Mouse (Mus musculus) frontal cortex, postnatal 25 days (tissue): ENCODE results near the gene Emg1.
A peak's percentile ranks its signal among the peaks of the same experiment; 100 is the strongest.

Source experiments
- DNase-seq, 2 experiments: peaks; one replicate each; pipeline ENCODE4 v3.0.0; 2022; ENCODE audit warnings: low spot score in 2 of 2

Emg1 gene

DNA sequence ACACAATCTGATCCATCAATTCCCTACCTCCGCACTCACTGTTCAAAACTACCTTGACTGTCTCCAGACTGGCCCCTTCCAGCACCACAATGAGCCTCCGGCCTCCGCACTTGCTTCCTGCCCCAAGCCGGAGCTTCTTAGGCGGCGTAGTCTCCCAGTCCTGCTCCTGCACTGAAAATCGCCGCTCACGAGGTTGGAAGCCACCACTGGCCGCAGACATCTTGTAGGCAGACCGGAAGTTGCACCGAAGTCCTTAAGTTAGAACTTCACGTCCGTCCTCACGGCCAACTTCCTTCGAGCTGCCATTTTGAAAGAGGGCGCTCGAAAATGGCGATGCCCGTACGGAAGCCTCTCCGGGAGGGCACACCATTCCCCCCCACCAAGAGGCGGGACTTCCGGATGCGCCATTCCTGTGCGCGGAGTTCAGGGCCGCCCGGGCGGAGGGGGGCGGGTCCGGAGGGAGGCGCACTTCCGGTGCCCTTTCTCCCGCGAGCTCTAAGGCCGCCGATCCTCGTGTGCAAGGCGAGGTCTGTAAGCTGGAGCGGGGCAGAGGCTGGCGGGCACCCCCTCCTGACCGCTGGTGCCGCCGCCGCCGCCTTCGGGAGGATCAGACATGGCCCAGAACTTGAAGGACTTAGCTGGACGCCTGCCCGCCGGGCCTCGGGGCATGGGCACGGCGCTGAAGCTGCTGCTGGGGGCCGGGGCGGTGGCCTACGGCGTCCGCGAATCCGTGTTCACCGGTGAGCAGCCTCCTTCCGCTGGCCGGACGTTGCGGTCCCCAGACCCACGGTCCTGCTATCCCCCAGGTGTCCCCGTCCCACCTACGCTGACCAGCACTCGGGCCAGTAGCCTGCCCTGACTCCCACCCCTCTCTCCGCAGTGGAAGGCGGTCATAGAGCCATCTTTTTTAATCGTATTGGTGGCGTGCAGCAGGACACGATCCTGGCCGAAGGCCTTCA is at the start of gene Emg1, which contains the start of gene Phb2:
Gene Emg1 (minus strand): TSS at position 355 of the 959 bp plus-strand sequence.
Gene Phb2 (plus strand): TSS at position 513 of the 959 bp plus-strand sequence.
- peak; percentile 91 to 94 for DNase-seq

DNA sequence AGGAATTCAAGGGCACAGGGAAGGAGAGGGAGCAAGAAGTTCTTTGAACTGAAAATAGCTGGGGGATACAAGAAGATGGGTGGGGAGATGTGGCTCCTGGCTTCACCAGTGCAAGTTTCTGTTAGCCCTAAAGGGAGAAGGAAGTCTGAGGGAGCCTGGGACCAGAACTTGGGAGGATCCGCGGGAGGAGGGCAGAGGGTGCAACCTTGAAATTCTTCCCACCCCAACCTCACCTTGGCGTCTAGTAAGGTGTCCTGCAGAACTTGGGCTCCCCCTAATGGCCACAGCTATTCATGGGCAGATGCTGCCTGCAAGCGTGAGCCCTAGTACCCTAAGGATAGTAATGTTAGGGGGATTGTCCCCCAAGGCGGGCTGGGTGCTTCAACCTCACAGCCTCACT is 47.3 kb upstream of the Emg1 start:
- DNase-seq = peak; percentile 71 to 81

- no peak for DNase-seq
Measured at GRCm38 (mm10) chr6:124758849-124759232, 46.9 kb upstream of the Emg1 start.

DNA sequence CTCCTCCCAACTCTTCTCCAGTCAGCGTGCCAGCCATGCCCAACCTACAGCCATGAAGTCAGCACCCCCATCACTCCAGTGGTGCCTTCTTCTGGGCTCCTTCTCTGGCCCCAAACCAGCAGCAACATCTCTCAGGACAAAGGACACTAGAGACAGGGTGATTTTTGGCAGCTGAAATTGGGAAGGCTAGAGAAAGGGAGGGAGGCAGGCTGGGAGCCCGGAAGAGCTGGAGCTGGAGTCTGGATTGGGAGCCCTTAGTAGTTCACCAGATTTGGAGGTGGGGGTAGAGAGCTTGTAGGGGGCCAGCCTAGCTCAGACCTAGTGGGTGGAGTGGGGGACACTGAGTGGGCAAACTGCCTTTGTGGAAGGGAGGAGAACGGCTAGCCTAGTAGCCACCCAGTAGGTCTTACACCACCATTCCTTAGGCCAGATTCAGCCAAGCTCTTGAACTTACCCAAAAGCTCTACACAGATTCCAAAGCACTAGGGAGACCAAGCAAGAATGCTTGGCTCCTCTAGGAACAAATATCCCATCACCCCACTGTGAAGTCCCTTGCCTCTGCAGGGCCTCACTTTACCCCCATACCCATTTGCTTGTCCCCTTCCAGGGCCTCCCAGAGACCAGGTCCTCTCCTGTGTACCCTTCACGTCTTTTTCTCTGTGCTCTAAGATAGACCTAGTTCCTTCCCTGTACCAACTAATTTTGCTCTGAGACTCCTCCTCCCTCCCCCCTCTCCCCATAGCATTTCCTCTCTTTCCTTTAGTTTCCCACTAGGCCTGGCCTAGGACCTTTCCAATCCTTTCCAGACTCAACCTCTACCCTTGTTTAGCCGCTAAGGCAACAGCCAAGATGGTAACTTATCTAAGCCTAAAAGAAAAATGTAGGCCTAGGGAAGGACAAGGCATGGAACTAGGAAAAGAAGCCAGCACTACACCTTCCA is 46.2 kb upstream of the Emg1 start:
- no peak for DNase-seq

GRCm38 (mm10) chr6:124757351-124757880 is 45.4 kb upstream of the Emg1 start:
- no peak for DNase-seq

DNA sequence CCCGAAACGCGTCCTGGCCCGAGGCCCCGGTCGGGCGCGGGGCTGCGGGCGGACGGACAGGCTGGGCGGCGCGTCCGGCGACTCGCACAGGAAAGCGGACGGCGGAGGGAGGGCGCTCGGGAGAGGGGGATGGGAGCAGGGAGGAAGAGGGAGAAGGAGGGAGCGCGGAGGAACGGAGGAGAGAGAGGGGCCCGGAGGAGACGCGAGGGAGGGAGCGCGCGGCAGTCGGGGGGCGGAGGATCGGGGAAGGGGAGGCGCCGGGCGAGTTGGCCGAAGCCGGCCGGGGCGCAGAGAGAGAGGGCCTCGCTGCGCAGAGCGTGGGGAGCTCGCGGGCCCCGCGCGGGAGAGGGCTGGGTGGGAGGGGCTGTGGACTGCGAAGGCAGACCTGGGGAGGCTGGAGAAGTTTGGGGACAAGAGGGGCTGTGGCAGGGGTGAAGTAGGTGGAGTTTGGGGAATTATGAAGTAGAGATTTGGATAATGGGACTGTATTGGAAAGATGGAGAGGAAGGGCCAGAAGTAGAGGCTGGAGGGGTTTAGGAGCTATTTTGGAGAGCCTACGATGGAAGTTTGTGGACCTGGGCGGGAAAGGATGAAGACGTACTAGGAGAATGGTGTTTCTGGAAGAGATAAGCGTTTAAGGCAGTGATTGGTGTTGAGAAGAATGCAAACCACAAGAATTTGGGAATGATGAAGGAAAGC is 44.8 kb upstream of the Emg1 start:
- peak in 1 of 2 experiments; percentile 61 for DNase-seq

GRCm38 (mm10) chr6:124755831-124756595 is 44.0 kb upstream of the Emg1 start, which contains the start of the genes Gm45234 and Atn1:
Gm45234 (minus strand) TSS chr6:124756021.
Atn1 (minus strand) TSS chr6:124756524.
- DNase-seq = no peak

DNA sequence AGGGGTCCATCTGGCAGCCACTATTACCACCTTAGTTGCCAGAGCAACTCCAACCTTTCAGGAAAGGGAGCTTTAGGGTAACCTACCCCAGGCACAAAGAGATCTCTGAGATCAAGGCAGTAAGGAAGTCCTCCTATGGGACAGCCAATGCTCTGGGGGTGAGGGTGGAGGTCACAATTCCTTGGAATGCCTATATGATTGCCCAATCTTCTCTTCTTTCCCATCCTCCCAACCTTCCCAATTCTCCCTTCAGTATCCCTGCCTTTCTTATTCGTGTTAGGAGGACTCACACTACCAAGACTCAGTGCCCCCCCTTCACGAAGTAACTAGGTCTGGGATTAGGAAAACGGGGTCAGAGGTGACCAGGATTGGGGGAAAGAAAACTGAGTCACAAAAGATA is 43.3 kb upstream of the Emg1 start:
- DNase-seq = no peak

- DNase-seq = no peak
Measured at GRCm38 (mm10) chr6:124753861-124754260, 41.9 kb upstream of the Emg1 start.

- DNase-seq = no peak
Measured at GRCm38 (mm10) chr6:124750405-124750804, 38.4 kb upstream of the Emg1 start.

DNA sequence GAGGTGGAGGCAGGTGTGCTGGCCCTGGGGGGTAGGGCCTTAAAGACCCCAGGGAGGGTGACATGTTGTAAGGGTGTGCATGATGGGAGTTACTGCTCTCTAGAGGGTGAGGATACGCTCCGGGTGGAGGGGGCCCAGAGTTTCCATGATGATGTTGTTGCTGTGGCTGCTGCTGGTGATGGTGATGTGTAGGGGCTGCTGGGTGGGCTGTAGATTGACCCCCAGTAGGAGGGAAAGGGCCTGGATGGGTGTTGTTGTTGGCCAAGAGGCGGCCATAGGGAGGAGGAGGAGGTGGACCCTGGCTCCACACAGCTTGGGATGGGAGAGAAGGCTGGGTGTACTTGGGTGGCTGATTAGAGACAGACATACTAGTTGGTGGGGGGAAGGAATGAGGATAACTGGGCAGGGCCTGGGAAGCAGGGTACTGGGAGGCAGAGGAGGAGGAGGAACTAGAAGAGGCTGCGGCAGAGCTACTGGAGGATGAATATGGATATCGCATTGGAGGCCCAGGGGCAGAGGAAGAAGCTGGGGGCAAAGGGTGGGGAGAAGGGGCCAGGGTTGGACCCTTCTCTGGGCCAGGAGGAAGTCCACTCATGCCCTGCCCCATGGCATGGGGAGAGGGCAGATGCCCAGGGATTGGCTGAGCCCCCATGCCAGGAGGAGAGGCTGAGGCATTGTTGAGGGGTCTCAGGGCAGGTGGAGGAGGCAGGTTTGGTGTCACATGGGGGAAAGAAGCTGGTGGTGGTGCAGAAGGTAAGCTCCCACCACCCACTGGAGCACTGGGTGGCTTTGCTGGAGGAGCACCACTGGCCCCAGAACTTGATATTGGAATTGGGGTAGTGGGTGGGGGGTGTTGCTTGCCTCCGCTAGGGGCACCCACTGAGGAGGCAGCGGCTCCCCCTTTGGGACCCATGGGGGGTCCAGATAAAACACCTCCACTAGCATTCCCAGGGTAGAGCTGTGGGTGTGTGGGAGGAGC is 35.0 kb upstream of the Emg1 start:
- no peak for DNase-seq

DNA sequence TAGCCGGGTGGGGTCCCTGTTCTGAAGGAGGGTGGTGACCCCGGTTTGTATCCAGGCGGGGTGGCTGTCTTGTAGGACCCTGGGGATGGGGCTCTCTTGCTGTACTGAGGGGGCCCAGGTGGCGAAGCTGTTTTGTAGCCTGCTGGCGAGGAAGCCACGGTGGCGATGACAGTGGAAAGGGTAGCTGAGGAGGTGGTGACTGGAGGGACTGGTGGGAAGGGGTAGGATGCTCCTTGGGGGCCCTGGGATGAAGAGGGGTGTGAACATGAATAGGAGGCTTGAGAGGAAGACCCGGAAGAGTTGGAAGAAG is 34.3 kb upstream of the Emg1 start:
- no peak for DNase-seq

- DNase-seq = peak; percentile 82 to 89
Measured at GRCm38 (mm10) chr6:124745490-124746295, 33.7 kb upstream of the Emg1 start.

DNA sequence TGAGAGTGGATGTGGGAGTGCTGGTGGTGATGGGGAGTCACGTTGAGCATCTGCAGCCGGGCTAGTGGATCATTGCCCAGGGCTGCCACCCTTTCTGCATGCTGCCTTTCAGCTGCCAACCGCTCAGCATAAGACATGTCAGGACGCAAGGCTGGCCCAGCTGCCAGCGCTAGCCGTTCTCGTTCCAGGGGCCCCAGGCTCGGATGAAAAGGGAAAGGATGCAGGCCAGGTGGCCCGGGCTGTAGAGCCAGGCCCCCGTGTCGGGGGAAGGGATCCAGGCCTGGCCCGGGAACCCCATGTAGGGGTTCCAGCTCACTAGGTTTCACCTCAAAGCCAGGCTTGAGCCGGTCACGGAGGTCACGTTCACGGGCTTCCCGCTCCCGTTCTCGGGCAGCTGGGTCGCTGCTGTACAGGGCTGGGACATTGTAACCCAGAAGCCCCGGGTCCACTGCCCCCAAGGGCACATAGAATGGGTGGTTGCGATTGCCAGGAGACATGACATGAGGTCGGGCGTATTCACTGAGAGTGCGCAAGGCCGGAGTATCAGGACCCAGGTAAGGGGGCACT is 32.9 kb upstream of the Emg1 start:
- no peak for DNase-seq

GRCm38 (mm10) chr6:124743647-124744046 is 31.7 kb upstream of the Emg1 start:
- DNase-seq = no peak

- DNase-seq = no peak
Measured at GRCm38 (mm10) chr6:124742839-124743514, 31.0 kb upstream of the Emg1 start.

DNA sequence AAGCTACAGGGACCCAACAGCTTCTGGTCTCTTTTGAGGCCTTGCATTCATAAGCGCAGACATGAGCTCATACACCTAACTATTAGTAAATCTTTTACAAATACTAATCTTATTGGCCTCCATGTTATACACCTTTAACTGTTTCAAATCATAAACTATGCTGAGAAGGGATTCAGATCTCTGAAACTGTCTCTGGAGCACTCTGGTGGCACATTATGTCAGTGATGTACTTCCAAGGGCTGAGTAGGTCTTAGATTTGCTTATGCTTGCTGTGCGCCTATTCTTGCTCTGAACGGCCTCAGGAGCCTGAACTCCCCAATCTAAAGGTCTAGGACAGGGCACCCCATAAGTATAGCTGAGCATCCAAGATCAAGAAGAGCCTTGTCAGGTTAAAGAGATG is 29.9 kb upstream of the Emg1 start:
- no peak for DNase-seq
